Mouse (Mus musculus) stomach, postnatal 0 days (tissue): ENCODE measurements around the gene Plk5. TPM values are rescaled to one million over a fixed set of nuclear protein-coding genes. Genes with fewer than 3 reads are reported as not detected.
A peak's percentile ranks its signal among the peaks of the same experiment; 100 is the strongest.

Experiments
- ATAC-seq: fragments of 200-750 bp; cut with Nextera tagmentation; 2 replicates; pipeline ENCODE4 v1.8.0; 2017; ENCODE audit not compliant: low FRiP score, low TSS enrichment
- DNase-seq: peaks from one replicate; pipeline ENCODE4 v3.0.0-alpha.2; 2016; ENCODE audit warnings: low spot score
- H3K27ac ChIP-seq: fragments of 300-500 bp; sonication (generic); replicated peaks from 2 replicates; pipeline ENCODE4 v1.5.1; 2014; ENCODE audit warnings: mild to moderate bottlenecking, control low read depth
- H3K27me3 ChIP-seq: fragments of 300-500 bp; sonication (generic); 2 replicates; pipeline ENCODE4 v1.6.1; 2014; ENCODE audit warnings: low read length; ENCODE audit not compliant: control insufficient read depth, insufficient read depth
- H3K36me3 ChIP-seq: fragments of 300-500 bp; sonication (generic); 2 replicates; pipeline ENCODE4 v1.6.1; 2014; ENCODE audit warnings: low read length, mixed read lengths; ENCODE audit not compliant: control insufficient read depth, insufficient read depth
- H3K4me1 ChIP-seq: fragments of 300-500 bp; sonication (generic); replicated peaks from 2 replicates; pipeline ENCODE4 v1.6.1; 2014; ENCODE audit warnings: antibody characterized with exemption; ENCODE audit not compliant: control insufficient read depth, insufficient read depth
- H3K4me2 ChIP-seq: fragments of 300-500 bp; sonication (generic); replicated peaks from 2 replicates; pipeline ENCODE4 v1.6.1; 2014; ENCODE audit warnings: low read depth, mild to moderate bottlenecking, control low read depth, moderate library complexity
- H3K4me3 ChIP-seq: fragments of 300-500 bp; sonication (generic); 2 replicates; pipeline ENCODE4 v1.5.1; 2014; ENCODE audit warnings: low read depth, low read length, control low read depth
- H3K9ac ChIP-seq: fragments of 300-500 bp; sonication (generic); 2 replicates; pipeline ENCODE4 v1.6.1; 2014; ENCODE audit warnings: mild to moderate bottlenecking, low read length, control low read depth, mixed read lengths
- H3K9me3 ChIP-seq: fragments of 300-500 bp; sonication (generic); 2 replicates; pipeline ENCODE4 v1.6.1; 2016; ENCODE audit warnings: low read length; ENCODE audit not compliant: control insufficient read depth
- CTCF ChIP-seq: IDR thresholded peaks from 2 replicates; pipeline ENCODE4 v1.5.1; 2016; ENCODE audit warnings: antibody characterized with exemption, low read depth, mild to moderate bottlenecking, moderate library complexity
- EP300 ChIP-seq: optimal IDR thresholded peaks from 2 replicates; pipeline ENCODE3; 2016; ENCODE audit warnings: antibody characterized with exemption
- WGBS: fragments of 180-500 bp; shearing (Covaris S2); extraction: QIAGEN DNeasy Blood & Tissue Kit; methylation state at CpG from one replicate; pipeline ENCODE4 v1.1.7; 2014; 5-methylcytosine and 5-hydroxymethylcytosine counted together
- polyA plus RNA-seq: library from polyadenylated mRNA; unstranded; fragments of >200 nt; fragmentation: Nextera tagmentation; extraction: Ambion mirVana; gene quantifications from 2 replicates; pipeline ENCODE4 v1.2.1, GENCODE M21; 2015

Plk5 gene
- polyA plus RNA-seq, 1 experiment from 2014 or later: 0.07 TPM

DNA sequence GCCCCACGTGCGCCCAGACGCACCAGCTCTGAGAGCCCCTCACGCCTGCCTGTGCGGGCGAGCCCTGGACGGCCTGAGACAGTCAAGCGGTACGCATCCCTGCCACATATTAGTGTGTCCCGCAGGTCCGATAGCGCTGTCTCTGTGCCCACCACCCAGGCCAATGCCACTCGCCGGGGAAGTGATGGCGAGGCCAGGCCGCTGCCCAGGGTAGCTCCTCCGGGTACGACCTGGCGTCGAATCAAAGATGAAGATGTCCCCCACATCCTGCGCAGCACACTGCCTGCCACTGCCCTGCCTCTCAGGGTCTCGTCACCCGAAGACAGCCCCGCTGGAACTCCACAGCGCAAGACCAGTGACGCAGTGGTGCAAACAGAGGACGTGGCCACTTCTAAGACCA is 40.9 kb upstream of the Plk5 start:
- peaks cover 8% of the 10 kb centered on the region; the same call in 1 of the 2 replicates for H3K36me3 ChIP-seq
- peaks cover 3% of the 10 kb centered on the region; the same call in 1 of the 2 replicates for H3K4me1 ChIP-seq
- no peak overlapping the region for H3K4me2 ChIP-seq
- 50% methylated on average over 27 of the region's 27 CpGs for WGBS
- H3K9ac ChIP-seq: no peak overlapping the region
- no peak for ATAC-seq
- H3K4me3 ChIP-seq: no peak overlapping the region
- no peak for DNase-seq
- TF ChIP-seq CTCF (no peak), EP300 (no peak)
- no peak overlapping the region for H3K27ac ChIP-seq
- 0 out of 2 replicates have a peak, but pooled peaks cover 9% of the 10 kb centered on the region for H3K27me3 ChIP-seq
- H3K9me3 ChIP-seq: no peaks in the 10 kb centered on the region

DNA sequence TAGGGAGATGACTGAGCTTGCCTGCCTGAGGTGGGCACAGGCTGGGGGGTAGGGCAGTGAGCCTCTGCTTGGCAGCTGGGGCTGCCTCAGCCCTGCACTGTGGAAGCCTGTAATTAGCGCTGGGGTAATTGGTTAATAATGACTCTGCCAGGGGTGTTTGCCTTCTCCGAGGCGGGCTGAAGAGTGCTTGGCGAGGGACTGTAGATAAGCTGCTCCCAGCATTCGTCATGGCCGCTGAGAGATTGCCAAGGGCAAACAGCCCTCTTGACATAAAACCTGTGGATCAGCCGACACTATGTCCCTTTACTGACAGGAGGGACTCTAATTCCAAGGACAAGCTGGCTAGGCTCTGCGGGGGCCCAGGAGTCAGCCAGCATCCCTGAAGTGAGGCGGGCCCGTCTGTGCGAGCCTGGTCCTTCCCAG is 39.9 kb upstream of the Plk5 start:
- Histone ChIP-seq H3K27ac (no peak overlapping the region), H3K4me3 (no peak overlapping the region), H3K4me2 (no peak overlapping the region), H3K9me3 (no peaks in the 10 kb centered on the region), H3K36me3 (peaks cover 8% of the 10 kb centered on the region; the same call in 1 of the 2 replicates), H3K4me1 (peaks cover 3% of the 10 kb centered on the region; the same call in 1 of the 2 replicates), H3K27me3 (0 out of 2 replicates have a peak, but pooled peaks cover 9% of the 10 kb centered on the region), H3K9ac (no peak overlapping the region)
- peak; percentile 67 for DNase-seq
- peak; percentile 21; the same call in 1 of the 2 replicates for ATAC-seq
- TF ChIP-seq CTCF: no peak
- no peak for TF ChIP-seq EP300
- WGBS: 27% methylated on average over 11 of the region's 11 CpGs

DNA sequence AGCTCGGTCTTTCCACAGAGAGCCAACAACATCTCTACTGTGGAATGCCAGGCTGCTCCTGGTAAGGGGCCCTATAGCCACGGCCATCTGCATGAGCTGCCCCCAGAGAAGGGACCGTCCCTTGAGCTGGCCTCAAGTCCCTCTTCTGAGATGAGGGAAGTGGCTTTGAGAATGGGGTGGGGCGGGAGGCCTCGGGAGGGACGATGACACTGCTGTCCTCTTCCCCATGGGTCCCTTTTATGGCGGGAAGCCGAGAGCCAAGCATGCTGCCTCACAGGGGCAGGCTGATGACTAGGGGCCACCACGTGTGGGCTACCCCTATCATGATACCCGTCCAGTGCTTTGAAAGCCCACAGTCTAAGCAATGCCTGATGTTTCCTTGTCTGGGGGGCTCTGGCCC is 39.2 kb upstream of the Plk5 start:
- no peak for TF ChIP-seq EP300
- no peak for TF ChIP-seq CTCF
- H3K9ac ChIP-seq: no peak overlapping the region
- DNase-seq: no peak
- H3K36me3 ChIP-seq: peaks cover 8% of the 10 kb centered on the region; the same call in 1 of the 2 replicates
- no peak for ATAC-seq
- 55% methylated on average over 10 of the region's 10 CpGs for WGBS
- H3K4me2 ChIP-seq: no peak overlapping the region
- no peak overlapping the region for H3K27ac ChIP-seq
- no peaks in the 10 kb centered on the region for H3K9me3 ChIP-seq
- H3K27me3 ChIP-seq: 0 out of 2 replicates have a peak, but pooled peaks cover 9% of the 10 kb centered on the region
- H3K4me3 ChIP-seq: no peak overlapping the region
- H3K4me1 ChIP-seq: peaks cover 3% of the 10 kb centered on the region; the same call in 1 of the 2 replicates

DNA sequence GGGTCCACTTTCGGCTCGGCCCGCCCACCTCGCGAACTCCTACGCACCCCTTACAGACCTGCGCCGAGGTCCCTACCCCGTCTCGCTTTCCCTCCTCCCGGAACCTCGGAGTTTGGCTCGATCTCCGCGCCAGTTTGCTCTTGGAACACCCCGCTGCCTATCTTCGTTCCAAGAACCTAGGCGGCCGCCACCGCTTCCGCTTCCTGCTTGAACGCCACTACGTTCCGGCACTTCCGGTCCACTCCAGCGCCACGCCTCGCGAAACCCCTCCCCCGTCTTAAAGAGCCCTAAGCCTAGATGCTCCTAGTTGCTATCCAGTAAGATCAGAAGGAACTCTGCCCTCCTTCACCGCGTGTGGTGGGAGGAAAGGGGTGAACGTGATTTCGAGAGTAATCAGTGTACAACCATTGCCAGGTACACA is 35.9 kb upstream of the Plk5 start, which contains the start of gene 2310011J03Rik:
TSS of gene 2310011J03Rik (minus strand) at position 198 of the 421 bp plus-strand sequence.
- peaks cover 8% of the 10 kb centered on the region; the same call in 1 of the 2 replicates for H3K36me3 ChIP-seq
- H3K4me2 ChIP-seq: peak within 1 kb of the TSS; percentile 85
- H3K4me3 ChIP-seq: peak within 1 kb of the TSS; percentile 76
- ATAC-seq: peak; percentile 57
- H3K27me3 ChIP-seq: no peaks in the 10 kb centered on the region
- peak; percentile 94 for DNase-seq
- WGBS: under 1% methylated on average over 32 of the region's 34 CpGs
- H3K4me1 ChIP-seq: peaks cover 8% of the 10 kb centered on the region; the same call in 1 of the 2 replicates
- H3K27ac ChIP-seq: peak within 1 kb of the TSS; percentile 86
- TF ChIP-seq CTCF (no peak), EP300 (no peak)
- no peaks in the 10 kb centered on the region for H3K9me3 ChIP-seq
- peak within 1 kb of the TSS; percentile 86 for H3K9ac ChIP-seq

DNA sequence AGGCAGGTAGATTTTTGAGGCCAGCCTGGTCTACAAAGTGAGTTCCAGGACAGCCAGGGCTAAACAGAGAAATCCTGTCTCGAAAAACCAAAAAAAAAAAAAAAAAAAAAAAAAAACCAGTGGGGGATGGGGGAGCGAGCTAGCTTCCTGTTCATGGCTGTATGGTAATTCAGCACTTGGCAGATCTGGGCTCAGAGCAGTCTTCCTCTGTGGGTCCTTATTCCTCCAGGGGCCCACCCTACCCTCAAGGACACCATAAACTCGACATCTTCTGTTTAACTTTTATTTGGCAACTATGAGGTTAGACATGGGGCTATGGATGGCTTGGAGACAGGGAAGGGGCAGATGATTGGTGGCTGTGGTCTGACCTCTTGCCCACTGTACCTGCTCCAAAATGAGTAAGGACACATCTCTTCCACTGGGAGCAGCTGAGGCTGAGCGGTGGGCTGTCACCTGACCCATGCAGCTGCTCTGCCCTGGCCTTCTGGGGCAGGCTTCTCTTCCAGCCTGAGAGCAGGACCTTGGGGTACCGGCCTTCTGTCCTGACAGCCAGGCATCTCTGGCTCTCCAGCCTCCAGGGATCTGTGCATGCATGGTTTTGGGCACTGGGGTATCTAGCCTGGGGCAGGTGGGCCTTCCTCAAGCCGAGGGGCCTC is 35.1 kb upstream of the Plk5 start:
- whole genome bisulfite sequencing: 67% methylated on average over 6 of the region's 6 CpGs
- DNase-seq: no peak
- H3K4me2 ChIP-seq: no peak overlapping the region
- no peak for TF ChIP-seq CTCF
- no peak for TF ChIP-seq EP300
- peaks cover 8% of the 10 kb centered on the region; the same call in 1 of the 2 replicates for H3K4me1 ChIP-seq
- H3K27me3 ChIP-seq: no peaks in the 10 kb centered on the region
- H3K9me3 ChIP-seq: no peaks in the 10 kb centered on the region
- H3K9ac ChIP-seq: no peak overlapping the region
- H3K27ac ChIP-seq: no peak overlapping the region
- H3K4me3 ChIP-seq: no peak overlapping the region
- no peak for ATAC-seq
- H3K36me3 ChIP-seq: peaks cover 8% of the 10 kb centered on the region; the same call in 1 of the 2 replicates
